ENCODE assay signal across 9 mouse cellular contexts in genomic region chr5:36538576-36539187, GRCm38 (mm10). TPM values are rescaled to one million over a fixed set of nuclear protein-coding genes. Genes with fewer than 3 reads are reported as not detected.
A peak's percentile ranks its signal among the peaks of the same experiment; 100 is the strongest.
DNase-seq lines count a peak whose midpoint lies in the region; ATAC-seq and TF ChIP-seq lines count a peak whose summit lies in the region.
"Had no signal": no experiment of that assay in that cellular context is flagged by ENCODE, and none has a peak within 500 bp of the region (broad histone marks: within the 10 kb centered on the region; RNA-seq: fewer than 3 reads in every experiment).

No protein-coding gene starts in this region.

- TF ChIP-seq POLR2A in cortical plate, adult 2 months (IDR thresholded peaks at IDR 0.05; ENCODE audit: extremely low read depth, insufficient read depth, low read length), result no peak

- DNase-seq in gastrocnemius, adult 18-20 months (ENCODE audit: low spot score), result peak; percentile 55
- no peak for DNase-seq in gastrocnemius, postnatal 25 days
- DNase-seq in 3T3-L1 (ENCODE audit: low read depth, low spot score) (peak; percentile 79), MN1 (ENCODE audit: low spot score) (peak; percentile 54)
- DNase-seq in kidney, postnatal 10 days, result peak; percentile 82
- DNase-seq in lung, postnatal 0 days (ENCODE audit: low spot score), result peak; percentile 82
- peak; percentile 55 to 75 for DNase-seq in spleen, postnatal 14 days (ENCODE audit: low spot score in 2 of 2)

- no peak for TF ChIP-seq EP300 in lung, postnatal 0 days (IDR thresholded peaks at IDR 0.05)

- WGBS in lung, postnatal 0 days, result 25% methylated on average over 4 of the region's 4 CpGs

- peak; percentile 49 for ATAC-seq in lung, postnatal 0 days

- H3K9ac ChIP-seq in lung, postnatal 0 days (replicated peaks; ENCODE audit: low read depth), result no peak overlapping the region
- H3K9ac ChIP-seq: embryonic facial prominence, embryonic 12.5 days had no signal

- H3K4me3 ChIP-seq in cortical plate, adult 2 months (ENCODE audit: insufficient read depth, low read length), result no peak overlapping the region
- no peak overlapping the region for H3K4me3 ChIP-seq in lung, postnatal 0 days (ENCODE audit: low read depth, low read length)
- H3K4me3 ChIP-seq: embryonic facial prominence, embryonic 12.5 days had no signal

- H3K4me2 ChIP-seq in lung, postnatal 0 days (replicated peaks; ENCODE audit: low read depth, low read length), result no peak overlapping the region
- H3K4me2 ChIP-seq: embryonic facial prominence, embryonic 12.5 days had no signal

- H3K9me3 ChIP-seq in lung, postnatal 0 days (ENCODE audit: low read length), result no peaks in the 10 kb centered on the region
- H3K9me3 ChIP-seq: embryonic facial prominence, embryonic 12.5 days had no signal

- peak; percentile 67 for TF ChIP-seq CTCF in cortical plate, adult 2 months (IDR thresholded peaks at IDR 0.05; ENCODE audit: extremely low read depth, insufficient read depth, low read length)
- peak; percentile 83 for TF ChIP-seq CTCF in lung, postnatal 0 days (IDR thresholded peaks at IDR 0.05)

- no peaks in the 10 kb centered on the region for H3K36me3 ChIP-seq in lung, postnatal 0 days (ENCODE audit: insufficient read depth, low read length)
- H3K36me3 ChIP-seq: embryonic facial prominence, embryonic 12.5 days had no signal

- H3K4me1 ChIP-seq in cortical plate, adult 2 months (ENCODE audit: control insufficient read depth, insufficient read depth, low read length), result no peaks in the 10 kb centered on the region
- no peaks in the 10 kb centered on the region for H3K4me1 ChIP-seq in lung, postnatal 0 days (ENCODE audit: insufficient read depth, low read depth, low read length)
- H3K4me1 ChIP-seq: embryonic facial prominence, embryonic 12.5 days had no signal

- H3K27ac ChIP-seq in cortical plate, adult 2 months (ENCODE audit: insufficient read depth, low read length), result no peak overlapping the region
- H3K27ac ChIP-seq in lung, postnatal 0 days (ENCODE audit: low read length), result no peak overlapping the region
- H3K27ac ChIP-seq: embryonic facial prominence, embryonic 12.5 days had no signal

- no peaks in the 10 kb centered on the region for H3K27me3 ChIP-seq in lung, postnatal 0 days (replicated peaks; ENCODE audit: insufficient read depth, low read length)
- H3K27me3 ChIP-seq: embryonic facial prominence, embryonic 12.5 days had no signal

RNA-seq across cellular contexts. Expression of gene Ccdc96, which starts 54.3 kb away (rescaled TPM):
- total RNA-seq in gastrocnemius, adult 18-20 months (2021), result under 1 TPM in 1 of 2 experiments, not detected in 1; 0.07 TPM
- under 1 TPM; 0.08 to 0.11 TPM for total RNA-seq in gastrocnemius, postnatal 25 days (2021)
- 0.98 and 1.0 TPM in 2 replicates for polyA plus RNA-seq in cortical plate, adult 2 months (2012; rRNA removed)
- 2.1 and 2.8 TPM in 2 replicates for polyA plus RNA-seq in lung, postnatal 0 days (2015; fragmentation: Nextera tagmentation; extraction: Ambion mirVana)

RNA-seq across cellular contexts. Expression of gene Tbc1d14, which starts 54.4 kb away (rescaled TPM):
- total RNA-seq in gastrocnemius, adult 18-20 months (2021), result 10 to 100 TPM; 14.5 to 14.6 TPM
- total RNA-seq in gastrocnemius, postnatal 25 days (2021), result 10 to 100 TPM; 12.6 to 13.5 TPM
- 67.0 and 68.4 TPM in 2 replicates for polyA plus RNA-seq in cortical plate, adult 2 months (2012; rRNA removed)
- 13.8 and 15.0 TPM in 2 replicates for polyA plus RNA-seq in lung, postnatal 0 days (2015; fragmentation: Nextera tagmentation; extraction: Ambion mirVana)

RNA-seq across cellular contexts. Expression of gene Tada2b, which starts 54.6 kb away (rescaled TPM):
- 10 to 100 TPM; 15.4 to 17.4 TPM for total RNA-seq in gastrocnemius, adult 18-20 months (2021)
- 10 to 100 TPM; 10.5 to 11.6 TPM for total RNA-seq in gastrocnemius, postnatal 25 days (2021)
- 17.2 and 17.3 TPM in 2 replicates for polyA plus RNA-seq in cortical plate, adult 2 months (2012; rRNA removed)
- 1.9 and 2.2 TPM in 2 replicates for polyA plus RNA-seq in lung, postnatal 0 days (2015; fragmentation: Nextera tagmentation; extraction: Ambion mirVana)
